Mouse (Mus musculus) liver, embryonic 14.5 days (tissue): ENCODE results near the gene Ddx46.

Experiments
- CTCF ChIP-seq: IDR thresholded peaks from 2 replicates; pipeline ENCODE4 v1.5.1; 2016; ENCODE audit warnings: antibody characterized with exemption, low read depth, control low read depth
- EP300 ChIP-seq: IDR thresholded peaks from 2 replicates; pipeline ENCODE4 v1.6.1; 2016; ENCODE audit warnings: antibody characterized with exemption, low read depth

- TF ChIP-seq CTCF (no peak), EP300 (no peak)
These were observed 35.0 kb upstream of the Ddx46 start, which contains the start of gene B4galt7 for GRCm38 (mm10) chr13:55599566-55600540.
